Mouse (Mus musculus): Measurements from ENCODE around the gene Tubgcp6. TPM values are rescaled to one million over a fixed set of nuclear protein-coding genes. Genes with fewer than 3 reads are reported as not detected.

The Tubgcp6 gene
- polyA plus RNA-seq (2014; fragmentation: Illumina TruSeq; extraction: RNeasy Lipid Tissue Mini Kit (QIAGEN cat#74804); ENCODE audit: low read depth, low replicate concordance), result 1.2 TPM

GRCm38 (mm10) chr15:89122649-89123366, at the start of gene Tubgcp6:
Tubgcp6 (minus strand) TSS chr15:89123112.

GRCm38 (mm10) chr15:89149271-89150040, 26.5 kb upstream of the Tubgcp6 start, which contains the start of gene Mapk11:
Mapk11 (minus strand) TSS chr15:89149628.

GRCm38 (mm10) chr15:89140659-89141252, 17.8 kb upstream of the Tubgcp6 start, which contains the start of gene Mapk12:
Mapk12 (minus strand) TSS chr15:89140703.

GRCm38 (mm10) chr15:89128382-89129350, 5.8 kb upstream of the Tubgcp6 start, which contains the start of gene Hdac10:
Hdac10 (minus strand) TSS chr15:89128700.

GRCm38 (mm10) chr15:89088607-89089247, 34.2 kb downstream of the Tubgcp6 start, which contains the start of gene Selenoo:
Selenoo (plus strand) TSS chr15:89089084.

GRCm38 (mm10) chr15:89074613-89075477, 48.1 kb downstream of the Tubgcp6 start, which contains the start of gene Trabd:
Trabd (plus strand) TSS chr15:89075124.

GRCm38 (mm10) chr15:89059161-89059931, 63.6 kb downstream of the Tubgcp6 start, which contains the start of gene Panx2:
Panx2 (plus strand) TSS chr15:89059734.

Other genes starting within 250 kb of the Tubgcp6 start
- 91.5 TPM for gene Ttll8, start 168.7 kb downstream of the Tubgcp6 start, polyA plus RNA-seq (2014; fragmentation: Illumina TruSeq; extraction: RNeasy Lipid Tissue Mini Kit (QIAGEN cat#74804); ENCODE audit: low read depth, low replicate concordance)
- 14.4 TPM for gene Mlc1, start 144.1 kb downstream of the Tubgcp6 start, polyA plus RNA-seq (2014; fragmentation: Illumina TruSeq; extraction: RNeasy Lipid Tissue Mini Kit (QIAGEN cat#74804); ENCODE audit: low read depth, low replicate concordance)
- 50.2 TPM for gene Mov10l1, start 140.2 kb downstream of the Tubgcp6 start, polyA plus RNA-seq (2014; fragmentation: Illumina TruSeq; extraction: RNeasy Lipid Tissue Mini Kit (QIAGEN cat#74804); ENCODE audit: low read depth, low replicate concordance)
- gene Panx2, start 63.4 kb downstream of the Tubgcp6 start, polyA plus RNA-seq (2014; fragmentation: Illumina TruSeq; extraction: RNeasy Lipid Tissue Mini Kit (QIAGEN cat#74804); ENCODE audit: low read depth, low replicate concordance), result not detected
- 0.84 TPM for gene Trabd, start 48.0 kb downstream of the Tubgcp6 start, polyA plus RNA-seq (2014; fragmentation: Illumina TruSeq; extraction: RNeasy Lipid Tissue Mini Kit (QIAGEN cat#74804); ENCODE audit: low read depth, low replicate concordance)
- gene Selenoo, start 34.0 kb downstream of the Tubgcp6 start, polyA plus RNA-seq (2014; fragmentation: Illumina TruSeq; extraction: RNeasy Lipid Tissue Mini Kit (QIAGEN cat#74804); ENCODE audit: low read depth, low replicate concordance), result 1.8 TPM
- gene Hdac10, start 5.6 kb upstream of the Tubgcp6 start, polyA plus RNA-seq (2014; fragmentation: Illumina TruSeq; extraction: RNeasy Lipid Tissue Mini Kit (QIAGEN cat#74804); ENCODE audit: low read depth, low replicate concordance), result not detected
- gene Mapk12, start 17.6 kb upstream of the Tubgcp6 start, polyA plus RNA-seq (2014; fragmentation: Illumina TruSeq; extraction: RNeasy Lipid Tissue Mini Kit (QIAGEN cat#74804); ENCODE audit: low read depth, low replicate concordance), result 0.18 TPM
- 0.31 TPM for gene Mapk11, start 26.5 kb upstream of the Tubgcp6 start, polyA plus RNA-seq (2014; fragmentation: Illumina TruSeq; extraction: RNeasy Lipid Tissue Mini Kit (QIAGEN cat#74804); ENCODE audit: low read depth, low replicate concordance)
- gene Plxnb2, start 57.7 kb upstream of the Tubgcp6 start, polyA plus RNA-seq (2014; fragmentation: Illumina TruSeq; extraction: RNeasy Lipid Tissue Mini Kit (QIAGEN cat#74804); ENCODE audit: low read depth, low replicate concordance), result 4.6 TPM
- gene Dennd6b, start 73.4 kb upstream of the Tubgcp6 start, polyA plus RNA-seq (2014; fragmentation: Illumina TruSeq; extraction: RNeasy Lipid Tissue Mini Kit (QIAGEN cat#74804); ENCODE audit: low read depth, low replicate concordance), result 1.0 TPM
- gene Ppp6r2, start 88.4 kb upstream of the Tubgcp6 start, polyA plus RNA-seq (2014; fragmentation: Illumina TruSeq; extraction: RNeasy Lipid Tissue Mini Kit (QIAGEN cat#74804); ENCODE audit: low read depth, low replicate concordance), result 16.1 TPM
- gene Sbf1, start 192.2 kb upstream of the Tubgcp6 start, polyA plus RNA-seq (2014; fragmentation: Illumina TruSeq; extraction: RNeasy Lipid Tissue Mini Kit (QIAGEN cat#74804); ENCODE audit: low read depth, low replicate concordance), result 5.4 TPM
- not detected for gene Adm2, start 199.6 kb upstream of the Tubgcp6 start, polyA plus RNA-seq (2014; fragmentation: Illumina TruSeq; extraction: RNeasy Lipid Tissue Mini Kit (QIAGEN cat#74804); ENCODE audit: low read depth, low replicate concordance)
- gene Miox, start 211.3 kb upstream of the Tubgcp6 start, polyA plus RNA-seq (2014; fragmentation: Illumina TruSeq; extraction: RNeasy Lipid Tissue Mini Kit (QIAGEN cat#74804); ENCODE audit: low read depth, low replicate concordance), result 0.21 TPM
- 1.1 TPM for gene Lmf2, start 232.5 kb upstream of the Tubgcp6 start, polyA plus RNA-seq (2014; fragmentation: Illumina TruSeq; extraction: RNeasy Lipid Tissue Mini Kit (QIAGEN cat#74804); ENCODE audit: low read depth, low replicate concordance)
- gene Ncaph2, start 232.6 kb upstream of the Tubgcp6 start, polyA plus RNA-seq (2014; fragmentation: Illumina TruSeq; extraction: RNeasy Lipid Tissue Mini Kit (QIAGEN cat#74804); ENCODE audit: low read depth, low replicate concordance), result 9.2 TPM

Measured in testis, adult 10 weeks (tissue).